Mouse (Mus musculus): ENCODE measurements around the gene Mrps18a. TPM values are rescaled to one million over a fixed set of nuclear protein-coding genes. Genes with fewer than 3 reads are reported as not detected.
A peak's percentile ranks its signal among the peaks of the same experiment; 100 is the strongest.

The Mrps18a gene
- total RNA-seq (2021) = 10 to 100 TPM; 77.4 to 79.2 TPM
- long read RNA-seq, experiment 1, transcript Mrps18a-201 (6 exons, 884 nt) = major isoform, 45 of 49 reads
- long read RNA-seq, experiment 1, partial matches to known transcripts = 0 of 49 reads
- long read RNA-seq, experiment 1, other reads (novel, unspliced or antisense) = 4 of 49 reads
- long read RNA-seq, experiment 2, transcript Mrps18a-201 (6 exons, 884 nt) = major isoform, 97 of 105 reads
- long read RNA-seq, experiment 2, partial matches to known transcripts = 0 of 105 reads
- long read RNA-seq, experiment 2, other reads (novel, unspliced or antisense) = 8 of 105 reads

DNA sequence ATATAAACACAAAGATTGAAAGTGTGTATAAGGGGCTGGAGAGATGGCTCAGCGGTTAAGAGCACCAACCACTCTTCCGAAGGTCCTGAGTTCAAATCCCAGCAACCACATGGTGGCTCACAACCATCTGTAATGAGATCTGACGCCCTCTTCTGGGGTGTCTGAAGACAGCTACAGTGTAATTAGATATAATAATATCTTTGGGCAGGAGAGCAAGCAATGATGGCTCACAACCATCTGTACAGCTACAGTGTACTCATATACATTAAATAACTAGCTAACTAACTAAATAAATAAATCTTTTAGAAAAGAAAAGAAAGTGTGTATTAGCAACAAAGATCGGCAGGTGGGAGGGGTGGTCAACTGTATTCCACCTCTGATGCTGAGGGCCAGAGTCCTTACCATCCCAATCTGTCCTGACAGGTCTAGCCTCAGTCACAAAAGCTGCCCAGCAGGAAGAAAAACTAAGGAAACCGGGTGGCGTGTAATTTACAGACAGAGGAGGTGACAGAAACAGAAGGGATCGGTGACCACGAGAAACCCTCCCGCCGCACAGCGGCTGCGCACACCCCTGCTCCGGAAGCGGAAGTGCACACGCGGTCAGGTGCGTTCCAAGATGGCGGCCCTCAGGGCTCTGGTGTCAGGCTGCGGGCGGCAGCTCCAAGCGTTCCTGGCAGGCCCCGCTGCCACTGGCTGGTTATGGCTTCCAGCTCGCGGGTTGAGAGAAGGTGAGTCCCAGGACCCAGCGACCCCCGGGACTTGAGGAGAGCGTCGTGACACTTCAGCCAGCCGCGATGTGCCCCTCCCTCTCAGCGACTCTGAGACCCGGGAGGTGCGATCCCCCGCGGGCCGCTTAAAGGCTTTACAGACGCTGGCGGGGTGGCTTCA, at the start of gene Mrps18a:
Gene Mrps18a (plus strand): TSS at position 585 of the 888 bp plus-strand sequence.
- DNase-seq (ENCODE audit: low spot score in 2 of 2) = peak; percentile 77 to 85

DNA sequence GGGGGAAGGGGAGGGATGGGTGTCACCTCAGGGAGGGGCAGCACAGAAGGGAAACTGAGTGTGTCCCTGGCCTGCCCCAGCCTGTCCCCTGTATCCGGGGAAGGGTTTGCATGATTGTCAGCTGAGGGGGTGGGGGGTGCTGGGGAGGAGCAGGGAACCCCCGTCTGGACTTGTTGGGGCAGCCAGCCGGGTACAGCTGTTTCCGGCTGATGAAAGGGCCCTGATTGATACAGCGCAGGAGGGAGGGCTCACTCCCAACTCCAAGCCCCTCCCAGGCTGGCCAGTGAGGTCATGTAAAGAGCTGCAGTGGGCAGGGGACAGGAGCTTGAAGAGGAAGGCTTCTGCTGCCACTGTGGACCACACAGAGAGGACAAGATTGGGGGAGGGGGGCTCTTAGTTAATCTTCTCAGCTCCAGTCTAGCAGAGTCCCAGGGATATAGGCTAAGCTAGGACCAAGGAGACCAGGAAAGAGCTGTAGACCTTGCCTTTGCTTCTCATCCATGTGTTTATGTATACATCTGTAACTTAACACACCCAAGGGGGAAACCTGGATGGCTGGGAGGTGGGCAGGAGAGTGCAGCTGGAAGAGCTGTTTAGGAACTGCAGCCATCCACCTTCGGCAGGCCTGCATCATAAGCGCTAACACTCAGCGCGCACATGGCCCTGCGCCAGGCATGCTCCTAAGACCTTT, 47.4 kb upstream of the Mrps18a start:
- DNase-seq (ENCODE audit: low spot score in 2 of 2) = no peak

DNA sequence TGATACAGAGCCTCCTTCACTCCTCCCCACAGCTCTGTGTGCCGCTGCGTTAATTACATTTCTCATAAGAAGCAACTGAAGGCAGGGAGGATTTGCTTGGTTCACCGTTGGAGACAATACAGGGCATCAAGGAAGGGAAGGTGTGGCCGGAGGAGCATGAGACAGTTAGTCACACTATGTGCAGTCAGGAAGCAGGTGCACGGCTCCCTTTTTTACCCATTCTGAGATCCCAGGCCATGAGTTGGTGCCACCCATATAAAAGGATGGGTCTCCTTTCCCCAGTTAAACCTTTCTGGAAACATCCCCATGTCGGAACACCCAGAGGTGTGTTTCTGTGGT, 46.8 kb upstream of the Mrps18a start:
- DNase-seq (ENCODE audit: low spot score in 2 of 2) = no peak

DNA sequence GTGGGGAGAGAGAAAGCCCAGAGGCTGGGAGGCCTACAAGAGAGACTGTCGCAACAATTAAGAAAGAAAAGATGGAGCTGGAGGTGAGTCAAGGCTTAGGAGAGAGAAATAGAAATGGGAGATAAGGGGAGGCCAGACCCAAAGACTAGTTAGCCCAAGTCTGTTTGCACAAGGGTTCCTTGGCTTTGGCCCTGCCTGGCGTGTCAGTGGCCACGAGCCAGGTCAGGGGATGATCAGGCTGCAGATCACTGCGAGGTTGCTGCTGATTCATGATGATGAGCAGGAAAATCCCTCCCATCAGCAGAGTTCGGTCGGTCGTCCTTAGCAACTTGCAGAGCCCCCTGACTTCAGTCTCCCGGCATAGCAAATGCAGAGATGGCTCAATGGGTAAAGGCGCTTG, 40.7 kb upstream of the Mrps18a start:
- DNase-seq (ENCODE audit: low spot score in 2 of 2) = no peak

DNA sequence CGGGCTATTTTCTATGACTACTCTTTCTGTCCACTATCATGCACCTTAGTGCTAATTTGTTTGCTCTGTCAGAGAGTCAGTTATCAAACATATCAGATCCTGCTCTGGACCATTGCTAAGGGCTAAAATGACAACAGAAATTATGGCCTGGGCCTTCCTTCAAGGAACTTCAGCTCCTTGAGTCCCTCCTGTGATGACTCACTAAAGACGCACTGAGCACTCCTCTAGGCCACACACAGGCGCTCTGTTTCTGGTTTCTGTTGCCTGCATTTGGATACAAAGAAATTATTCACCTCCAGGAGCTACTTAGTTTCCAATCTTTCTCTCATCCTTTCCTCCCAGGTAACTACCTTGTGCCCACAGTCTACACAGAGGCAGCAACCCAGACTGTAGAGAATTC, 39.3 kb upstream of the Mrps18a start:
- no peak for DNase-seq (ENCODE audit: low spot score in 2 of 2)

DNA sequence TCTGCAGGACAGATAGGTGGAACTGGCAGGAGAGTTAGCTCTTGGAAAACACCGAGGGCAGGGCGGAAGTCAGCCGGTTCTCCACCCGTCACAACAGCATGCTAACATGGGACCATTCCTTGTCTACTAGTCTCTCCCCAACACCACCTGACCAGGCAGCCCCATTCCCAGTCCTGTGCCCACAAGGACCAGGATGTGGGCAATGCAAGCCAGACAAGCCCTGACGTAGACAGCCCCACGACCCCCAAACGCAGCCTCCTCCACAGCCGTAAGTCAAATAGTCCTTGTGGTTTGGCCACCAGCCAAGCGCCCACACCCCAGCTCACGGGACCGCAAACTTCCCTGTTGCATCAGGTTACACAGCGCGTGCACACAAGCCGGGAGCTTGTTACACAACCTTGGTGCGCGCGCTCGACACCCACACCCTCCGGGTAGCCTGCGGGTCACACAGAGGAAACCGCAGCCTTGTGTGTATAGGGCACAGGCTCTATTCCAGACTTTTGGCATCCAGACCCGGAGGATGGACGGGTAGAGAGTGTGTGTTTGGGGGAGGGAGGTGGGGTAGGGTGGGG, 37.0 kb upstream of the Mrps18a start:
- no peak for DNase-seq (ENCODE audit: low spot score in 2 of 2)

DNA sequence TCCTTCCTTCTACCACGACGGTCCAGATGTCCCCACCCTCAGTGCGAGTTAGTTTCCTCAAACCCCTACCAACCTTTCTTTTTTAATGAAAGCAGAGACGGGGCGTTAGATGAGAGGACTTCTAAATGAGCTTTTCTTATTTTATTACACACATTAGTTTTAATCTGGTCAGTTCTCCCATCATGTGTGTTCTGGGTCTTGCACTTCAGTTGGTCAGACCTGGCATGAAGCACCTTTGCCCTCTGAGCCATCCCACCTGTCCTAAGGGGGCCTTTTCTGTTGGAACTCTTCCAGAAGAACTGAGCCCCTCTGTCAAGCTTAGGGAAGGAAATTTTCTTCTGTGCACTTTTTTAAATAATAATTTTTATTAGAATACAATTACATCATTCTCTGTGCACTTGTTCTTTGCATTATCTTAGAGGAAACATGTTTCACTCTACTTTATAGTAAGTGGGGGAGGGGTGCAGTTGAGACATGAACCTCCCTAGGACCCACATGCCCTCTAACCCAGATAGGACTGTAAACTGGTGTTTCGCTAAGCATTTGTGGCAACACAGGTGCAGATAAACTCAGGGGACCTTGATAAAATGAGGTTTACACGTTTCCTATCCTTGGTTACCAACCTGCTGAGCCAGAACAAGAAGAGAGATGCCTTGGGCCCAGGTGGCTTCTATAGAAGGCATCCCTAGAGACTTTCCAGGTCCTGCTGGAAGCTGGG, 36.2 kb upstream of the Mrps18a start:
- DNase-seq (ENCODE audit: low spot score in 2 of 2) = no peak

DNA sequence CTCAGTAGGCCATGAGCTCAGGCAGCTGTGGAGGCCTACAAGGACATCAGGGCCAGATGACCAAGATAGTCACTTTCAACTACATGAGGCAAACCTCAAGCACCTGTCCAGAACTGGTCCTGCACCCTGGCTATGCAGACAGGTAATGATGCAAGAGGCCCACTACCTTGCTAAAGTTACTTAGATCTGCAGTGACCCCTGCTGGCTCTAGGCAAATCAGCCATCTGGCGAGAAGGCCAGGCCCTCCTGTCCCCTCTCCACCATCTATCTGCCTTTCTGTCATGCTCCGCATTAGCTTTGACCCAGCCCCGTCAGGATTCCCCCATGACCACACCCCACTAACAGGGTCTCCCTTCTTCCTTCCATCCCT, 35.7 kb upstream of the Mrps18a start:
- no peak for DNase-seq (ENCODE audit: low spot score in 2 of 2)

DNA sequence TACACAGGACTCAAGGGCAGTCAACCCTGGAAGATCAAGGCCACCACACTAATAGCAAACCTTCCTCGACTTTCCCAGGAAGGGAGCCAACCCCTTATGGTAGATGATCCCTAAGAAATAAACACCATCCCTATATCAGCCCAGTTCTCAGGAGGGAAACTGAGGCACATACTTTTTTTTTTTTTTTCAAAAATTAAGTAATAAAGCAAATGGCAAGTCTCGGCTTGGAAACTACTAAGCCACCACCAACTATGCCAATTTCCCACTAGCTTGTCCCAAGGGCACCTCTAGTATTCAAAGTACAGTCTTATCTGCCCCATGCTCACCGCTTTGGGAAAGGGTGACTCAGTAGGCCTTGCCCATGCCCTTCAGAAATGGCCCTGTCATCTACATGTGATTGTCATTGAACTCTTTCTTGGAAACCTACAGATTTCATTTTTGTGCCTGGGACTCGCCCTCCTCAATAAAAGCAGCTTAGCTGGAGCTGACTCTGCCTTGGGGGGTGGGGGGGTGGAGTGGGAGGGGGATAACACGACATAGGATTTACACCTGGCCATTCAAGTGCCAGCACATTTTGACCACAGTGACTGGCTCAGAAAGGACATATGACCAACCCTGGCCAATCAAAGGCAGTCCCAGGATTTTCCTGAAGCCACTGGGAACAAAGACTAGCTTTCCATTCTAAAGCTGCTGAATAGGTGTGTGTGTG, 35.1 kb upstream of the Mrps18a start:
- DNase-seq (ENCODE audit: low spot score in 2 of 2) = no peak

DNA sequence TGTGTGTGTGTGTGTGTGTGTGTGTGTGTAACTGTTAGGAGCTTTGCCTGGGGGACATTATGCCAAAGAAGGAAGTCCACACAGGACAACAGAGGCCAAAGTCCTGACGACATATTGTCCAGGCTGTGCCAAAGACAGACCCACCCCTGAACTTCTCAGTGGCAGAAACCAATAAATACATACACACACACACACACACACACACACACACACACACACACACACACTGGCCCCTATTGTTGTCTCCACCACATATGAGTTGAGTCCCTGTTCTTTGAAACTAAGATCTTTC, 34.6 kb upstream of the Mrps18a start:
- no peak for DNase-seq (ENCODE audit: low spot score in 2 of 2)

DNA sequence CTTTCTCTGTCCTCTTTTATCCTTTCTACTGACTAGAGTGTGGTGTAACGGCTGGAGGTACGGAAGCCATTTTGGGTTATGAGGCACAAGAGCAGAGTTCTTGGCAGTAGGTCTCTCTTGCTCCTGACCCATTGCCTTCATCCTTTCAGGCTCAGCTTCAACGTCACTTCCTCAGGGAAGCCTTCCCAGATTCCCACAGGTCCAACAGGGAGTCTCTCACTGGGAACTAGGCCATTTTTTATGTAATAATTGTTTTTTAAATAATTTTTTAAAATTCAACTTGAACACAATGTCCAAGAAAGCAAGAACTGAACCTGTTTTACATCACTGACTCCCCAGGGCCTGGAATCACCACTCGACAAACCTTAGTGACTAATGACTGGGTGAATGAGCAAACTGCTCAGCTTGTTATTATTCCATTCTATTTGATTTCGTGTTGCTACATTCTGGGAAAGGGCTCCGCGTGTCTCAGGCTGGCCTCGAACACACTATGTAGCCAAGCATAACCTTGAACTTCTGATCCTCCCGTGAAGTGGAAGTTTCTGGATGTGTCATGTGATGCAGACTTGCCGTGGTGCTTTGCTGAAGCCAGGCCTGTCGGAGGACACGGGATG, 32.8 kb upstream of the Mrps18a start:
- DNase-seq (ENCODE audit: low spot score in 2 of 2) = no peak

DNA sequence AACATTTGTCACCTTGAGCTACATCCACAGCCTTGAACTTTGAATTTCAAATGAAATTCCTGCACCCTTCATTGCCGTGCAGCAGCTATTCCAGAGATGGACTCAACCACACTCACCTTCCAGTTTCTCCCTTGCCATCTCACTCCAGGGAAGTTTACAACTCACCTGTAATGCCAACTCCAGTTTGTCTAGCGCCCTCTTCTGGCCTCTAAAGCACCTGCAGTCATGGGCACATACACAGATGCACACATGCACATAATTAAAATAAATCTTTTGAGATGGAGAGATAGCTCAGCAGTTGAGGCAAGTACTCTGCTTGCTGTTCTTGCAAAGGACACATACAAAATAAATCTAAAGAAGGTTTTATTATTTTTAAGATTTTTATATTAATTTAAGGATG, 31.7 kb upstream of the Mrps18a start:
- no peak for DNase-seq (ENCODE audit: low spot score in 2 of 2)

DNA sequence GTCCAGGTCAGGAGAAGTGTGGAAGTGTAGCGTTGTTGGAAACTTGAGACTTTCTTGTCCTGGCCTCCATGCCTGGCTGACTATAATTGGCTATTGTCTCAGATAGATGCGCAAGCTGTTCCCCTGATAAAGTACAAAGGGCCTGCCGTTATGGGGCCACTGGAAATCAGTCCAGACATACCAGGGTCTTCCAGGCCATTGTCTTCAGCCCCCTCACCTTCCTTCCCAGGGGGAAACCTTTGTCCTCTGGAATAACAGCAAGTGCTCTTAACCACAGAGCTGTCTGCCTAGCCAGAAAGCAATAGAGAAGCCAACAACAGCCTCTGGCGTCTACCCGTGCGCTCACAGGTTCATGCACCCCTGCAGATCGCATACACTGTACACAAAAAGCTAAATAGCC, 30.4 kb upstream of the Mrps18a start:
- no peak for DNase-seq (ENCODE audit: low spot score in 2 of 2)

DNA sequence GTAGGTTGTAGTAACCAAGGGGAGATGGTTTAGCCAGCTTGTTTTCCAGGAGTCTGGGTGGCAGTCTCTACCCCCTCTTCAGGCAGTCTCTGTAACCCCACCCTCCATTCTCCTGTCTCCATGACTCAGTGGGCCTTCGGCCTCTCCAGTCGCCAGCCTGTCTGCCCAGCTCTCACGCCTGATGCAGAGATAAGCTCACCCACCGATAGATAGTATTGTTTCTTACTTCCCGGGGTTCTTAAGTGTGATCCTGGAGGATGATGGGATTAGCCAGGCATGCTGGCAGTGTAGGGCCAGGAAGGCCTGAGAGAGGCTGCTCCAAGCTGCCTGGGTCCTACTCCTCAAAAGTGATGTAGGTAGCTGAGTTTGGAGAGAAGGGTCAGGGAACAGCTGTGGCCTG, 29.7 kb upstream of the Mrps18a start:
- DNase-seq (ENCODE audit: low spot score in 2 of 2) = no peak

DNA sequence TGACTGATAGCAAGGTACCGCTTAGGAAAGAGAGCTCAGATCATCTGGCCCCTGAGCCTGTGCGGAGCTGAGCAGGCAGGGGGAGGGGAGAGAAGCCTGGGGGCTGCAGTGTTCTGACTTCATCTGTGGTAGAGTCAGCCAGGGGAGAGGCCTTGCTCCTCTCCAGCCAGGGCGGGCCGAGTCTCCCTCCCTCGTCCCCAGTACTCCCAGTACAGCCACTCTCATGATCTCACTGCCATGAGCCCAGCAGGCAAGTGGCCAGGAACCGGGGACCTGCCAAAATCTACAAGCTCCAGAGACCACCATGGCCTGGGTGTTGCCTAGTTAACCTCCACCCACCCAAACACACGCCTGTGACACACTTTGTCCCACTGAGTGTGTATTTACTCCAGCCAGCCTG, 29.1 kb upstream of the Mrps18a start:
- DNase-seq (ENCODE audit: low spot score in 2 of 2) = no peak

DNA sequence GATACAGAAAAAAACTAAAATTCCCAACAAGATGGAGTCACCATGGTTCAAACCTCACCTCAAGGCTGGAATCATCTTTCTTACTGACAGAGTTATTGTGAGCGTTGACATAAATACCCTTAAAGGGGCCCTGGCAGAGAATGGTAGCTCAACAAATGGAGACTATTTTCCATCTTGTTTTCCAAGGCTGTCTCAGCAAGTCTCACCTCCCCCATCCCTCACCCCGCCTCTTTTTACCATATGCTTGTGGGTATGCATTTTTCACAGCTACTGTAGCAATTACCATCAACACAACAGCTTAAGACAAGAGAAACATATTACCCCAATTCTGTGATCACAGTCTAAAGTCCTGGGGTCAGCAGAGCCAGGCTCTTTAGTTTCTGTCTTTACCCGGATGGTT, 27.4 kb upstream of the Mrps18a start:
- no peak for DNase-seq (ENCODE audit: low spot score in 2 of 2)

DNA sequence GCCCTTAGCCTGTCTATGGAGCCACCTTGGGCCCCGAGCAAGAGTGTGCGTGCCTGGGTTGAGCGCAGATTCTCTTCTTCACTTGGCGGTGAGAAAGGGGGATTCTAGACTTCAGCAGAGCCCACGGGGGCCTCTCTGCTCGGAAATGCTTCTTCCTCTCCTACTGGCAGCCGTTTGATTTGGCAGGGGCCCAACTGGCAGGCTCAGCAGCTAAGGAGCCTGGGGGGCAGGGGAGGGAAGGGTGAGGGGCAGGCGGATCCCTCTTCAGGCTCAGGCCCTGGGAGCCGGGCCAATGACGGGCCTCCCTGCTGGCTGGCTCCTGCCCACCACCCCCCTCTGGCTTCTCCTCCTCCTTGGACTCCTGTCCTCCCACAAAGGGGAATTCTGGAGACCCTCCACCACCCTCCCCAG, 26.7 kb upstream of the Mrps18a start:
- DNase-seq (ENCODE audit: low spot score in 2 of 2) = peak; percentile 75 to 83

DNA sequence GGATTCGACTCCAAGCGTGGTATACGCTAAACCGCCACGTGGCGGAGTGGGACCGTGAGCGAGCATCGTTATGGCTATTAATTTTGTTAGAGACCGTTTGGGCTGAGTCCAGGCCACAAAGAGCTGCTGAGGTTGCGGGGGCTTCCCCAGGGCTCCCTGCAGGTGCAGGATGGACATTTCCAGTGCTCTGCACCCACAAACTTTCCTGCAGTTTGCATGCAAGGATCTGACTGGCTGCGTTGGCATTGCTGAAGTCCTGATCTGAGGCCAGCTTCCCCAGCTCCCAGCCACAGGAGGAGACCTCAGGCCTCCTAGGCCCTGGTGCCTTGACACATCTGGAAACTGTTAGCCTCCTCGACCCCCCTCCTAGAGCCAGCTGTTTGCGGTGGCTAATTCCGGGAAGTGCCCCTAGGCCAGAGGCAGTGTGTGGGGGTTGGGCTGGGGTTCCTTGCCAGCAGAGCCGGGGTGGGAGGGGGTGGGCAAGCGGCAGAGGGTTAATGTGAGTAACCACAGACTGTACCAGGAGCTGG, 24.4 kb upstream of the Mrps18a start:
- no peak for DNase-seq (ENCODE audit: low spot score in 2 of 2)

DNA sequence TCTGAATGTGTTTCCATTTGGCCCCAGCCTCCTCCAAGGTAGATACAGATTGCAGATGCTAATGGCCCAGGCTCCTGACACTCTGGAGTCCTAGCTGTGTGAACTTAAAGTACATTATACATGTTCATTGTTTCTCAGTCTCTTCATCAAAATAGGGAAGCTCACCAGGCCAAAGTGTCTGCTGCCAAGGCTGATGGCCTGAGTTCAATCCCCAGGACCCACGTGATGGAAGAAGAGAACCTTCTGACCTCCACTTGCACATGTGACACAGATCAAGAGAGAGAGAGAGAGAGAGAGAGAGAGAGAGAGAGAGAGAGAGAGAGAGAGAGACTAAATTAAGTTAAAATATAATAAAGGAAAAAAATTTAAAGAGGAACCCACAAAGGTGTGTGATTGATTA, 19.4 kb upstream of the Mrps18a start:
- no peak for DNase-seq (ENCODE audit: low spot score in 2 of 2)

DNA sequence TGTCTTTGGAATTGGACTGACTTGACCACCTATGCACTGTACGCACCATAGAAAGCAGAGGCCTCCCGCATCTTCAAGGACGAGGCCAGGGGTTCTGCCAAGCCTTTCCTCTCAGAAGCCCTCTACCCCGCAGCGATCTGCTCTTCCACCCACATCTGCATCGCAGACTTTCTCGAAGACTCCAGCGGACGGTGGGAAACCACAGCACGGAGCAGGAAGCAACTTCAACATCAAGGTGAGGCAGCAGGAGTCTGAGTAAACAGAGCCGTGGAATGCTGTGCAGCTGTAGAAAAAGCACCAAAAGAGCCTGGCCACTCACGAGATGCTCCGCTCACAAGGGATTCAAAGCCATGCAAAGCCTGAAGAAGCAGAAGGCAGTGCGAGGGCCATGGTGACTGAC, 18.9 kb upstream of the Mrps18a start:
- no peak for DNase-seq (ENCODE audit: low spot score in 2 of 2)
